In genomic region chr5:31673431-31673830, GRCm38 (mm10) we compare ENCODE assay signal across 18 mouse cellular contexts.
"Had no signal": no experiment of that assay in that cellular context is flagged by ENCODE, and none has a peak within 500 bp of the region (broad histone marks: within the 10 kb centered on the region; RNA-seq: fewer than 3 reads in every experiment).

No protein-coding gene starts in this region.

- H3K4me1 ChIP-seq: limb, embryonic 12.5 days; limb, embryonic 15.5 days; midbrain, embryonic 15.5 days had no signal

- H3K36me3 ChIP-seq: limb, embryonic 12.5 days; limb, embryonic 15.5 days; midbrain, embryonic 15.5 days had no signal

- ATAC-seq: liver, postnatal 0 days; midbrain, embryonic 15.5 days had no signal

- DNase-seq: kidney, adult 2 months; kidney, postnatal 14 days; kidney, postnatal 4 days; layer of hippocampus, postnatal 36 days; left cerebral cortex, postnatal 4 days; liver, postnatal 0 days; lung, embryonic 14.5 days; lung, postnatal 10 days; lung, postnatal 36 days; thymus, adult 18-20 months; thymus, postnatal 36 days had no signal

- H3K27me3 ChIP-seq: limb, embryonic 12.5 days; limb, embryonic 15.5 days; midbrain, embryonic 15.5 days had no signal

- H3K4me2 ChIP-seq: limb, embryonic 12.5 days; limb, embryonic 15.5 days; liver, embryonic 11.5 days; lung, embryonic 14.5 days; midbrain, embryonic 11.5 days; midbrain, embryonic 15.5 days had no signal

- H3K9ac ChIP-seq: limb, embryonic 12.5 days; limb, embryonic 15.5 days; liver, embryonic 14.5 days; liver, postnatal 0 days; lung, embryonic 14.5 days; midbrain, embryonic 15.5 days had no signal

- H3K9me3 ChIP-seq: limb, embryonic 12.5 days; limb, embryonic 15.5 days; midbrain, embryonic 15.5 days had no signal

- H3K27ac ChIP-seq: left cerebral cortex, adult 2 months; limb, embryonic 12.5 days; limb, embryonic 15.5 days; liver, embryonic 14.5 days; midbrain, embryonic 15.5 days had no signal

- H3K4me3 ChIP-seq: left cerebral cortex, adult 2 months; limb, embryonic 12.5 days; limb, embryonic 15.5 days; midbrain, embryonic 15.5 days had no signal
